Mouse (Mus musculus): Measurements from ENCODE around the gene Wipi1. TPM values are rescaled to one million over a fixed set of nuclear protein-coding genes. Genes with fewer than 3 reads are reported as not detected.

The Wipi1 gene
- polyA plus RNA-seq, 1 experiment from 2014 or later = 64.6 TPM

- Histone ChIP-seq H3K4me3 (no peak overlapping the region), H3K36me3 (peaks cover 12% of the 10 kb centered on the region), H3K9me3 (no peaks in the 10 kb centered on the region), H3K27me3 (no peaks in the 10 kb centered on the region), H3K4me2 (no peak overlapping the region), H3K9ac (no peak overlapping the region), H3K4me1 (no peaks in the 10 kb centered on the region), H3K27ac (no peak overlapping the region)
- ATAC-seq (ENCODE audit: insufficient number of reproducible peaks, low FRiP score, low TSS enrichment, low read depth) = no peak
- WGBS = 75% methylated on average over 12 of the region's 12 CpGs
Measured at GRCm38 (mm10) chr11:109569007-109569618, 42.7 kb downstream of the Wipi1 start.

GRCm38 (mm10) chr11:109564466-109565214 lies 47.1 kb downstream of the Wipi1 start:
- Histone ChIP-seq H3K36me3 (no peaks in the 10 kb centered on the region), H3K27ac (peak overlapping the region; percentile 18; the same call in 1 of the 2 replicates), H3K4me2 (no peak overlapping the region; the same call in 1 of the 2 replicates), H3K9me3 (no peaks in the 10 kb centered on the region), H3K4me3 (no peak overlapping the region), H3K9ac (no peak overlapping the region), H3K27me3 (no peaks in the 10 kb centered on the region), H3K4me1 (peaks cover 21% of the 10 kb centered on the region)
- WGBS = 53% methylated on average over 15 of the region's 15 CpGs
- ATAC-seq (ENCODE audit: insufficient number of reproducible peaks, low FRiP score, low TSS enrichment, low read depth) = no peak; the same call in 1 of the 2 replicates

- H3K4me2 ChIP-seq = no peak overlapping the region
- no peak overlapping the region for H3K27ac ChIP-seq
- no peak for ATAC-seq (ENCODE audit: insufficient number of reproducible peaks, low FRiP score, low TSS enrichment, low read depth)
- 82% methylated on average over 4 of the region's 4 CpGs for WGBS
- H3K27me3 ChIP-seq = no peaks in the 10 kb centered on the region
- no peaks in the 10 kb centered on the region for H3K36me3 ChIP-seq
- no peak overlapping the region for H3K9ac ChIP-seq
- peaks cover 21% of the 10 kb centered on the region for H3K4me1 ChIP-seq
- no peak overlapping the region for H3K4me3 ChIP-seq
- H3K9me3 ChIP-seq = no peaks in the 10 kb centered on the region
Measured at GRCm38 (mm10) chr11:109563708-109564107, 48.1 kb downstream of the Wipi1 start.

- no peaks in the 10 kb centered on the region for H3K36me3 ChIP-seq
- no peak overlapping the region for H3K4me2 ChIP-seq
- peak; percentile 42; the same call in 1 of the 2 replicates for ATAC-seq (ENCODE audit: insufficient number of reproducible peaks, low FRiP score, low TSS enrichment, low read depth)
- WGBS = 20% methylated on average over 3 of the region's 3 CpGs
- H3K27me3 ChIP-seq = no peaks in the 10 kb centered on the region
- no peak overlapping the region for H3K9ac ChIP-seq
- H3K4me3 ChIP-seq = no peak overlapping the region
- H3K9me3 ChIP-seq = no peaks in the 10 kb centered on the region
- H3K4me1 ChIP-seq = peaks cover 21% of the 10 kb centered on the region
- peak overlapping the region; percentile 28; the same call in 1 of the 2 replicates for H3K27ac ChIP-seq
Measured at GRCm38 (mm10) chr11:109561445-109561844, 50.3 kb downstream of the Wipi1 start.

- WGBS = 22% methylated on average over 9 of the region's 9 CpGs
Measured at GRCm38 (mm10) chr11:109560793-109561257, 50.9 kb downstream of the Wipi1 start.

GRCm38 (mm10) chr11:109559241-109559640 lies 52.5 kb downstream of the Wipi1 start:
- no peak overlapping the region for H3K27ac ChIP-seq
- no peak overlapping the region for H3K4me3 ChIP-seq
- H3K9me3 ChIP-seq = no peaks in the 10 kb centered on the region
- 78% methylated on average over 12 of the region's 12 CpGs for WGBS
- no peaks in the 10 kb centered on the region for H3K36me3 ChIP-seq
- no peak overlapping the region for H3K9ac ChIP-seq
- H3K4me1 ChIP-seq = peaks cover 21% of the 10 kb centered on the region
- no peak overlapping the region for H3K4me2 ChIP-seq
- no peak for ATAC-seq (ENCODE audit: insufficient number of reproducible peaks, low FRiP score, low TSS enrichment, low read depth)
- H3K27me3 ChIP-seq = no peaks in the 10 kb centered on the region

More at GRCm38 (mm10) chr11:109560793-109561257, 50.9 kb downstream of the Wipi1 start:
- Histone ChIP-seq H3K27me3 (no peaks in the 10 kb centered on the region), H3K9ac (no peak overlapping the region), H3K4me1 (peaks cover 21% of the 10 kb centered on the region), H3K27ac (peak overlapping the region; percentile 28; the same call in 1 of the 2 replicates), H3K4me2 (no peak overlapping the region), H3K9me3 (no peaks in the 10 kb centered on the region), H3K4me3 (no peak overlapping the region), H3K36me3 (no peaks in the 10 kb centered on the region)
- ATAC-seq (ENCODE audit: insufficient number of reproducible peaks, low FRiP score, low TSS enrichment, low read depth) = no peak

- Histone ChIP-seq H3K4me1 (peaks cover 19% of the 10 kb centered on the region), H3K4me3 (no peak overlapping the region), H3K36me3 (no peaks in the 10 kb centered on the region), H3K27me3 (no peaks in the 10 kb centered on the region), H3K4me2 (no peak overlapping the region), H3K9me3 (no peaks in the 10 kb centered on the region), H3K27ac (no peak overlapping the region), H3K9ac (no peak overlapping the region)
- WGBS = 82% methylated on average over 11 of the region's 11 CpGs
- ATAC-seq (ENCODE audit: insufficient number of reproducible peaks, low FRiP score, low TSS enrichment, low read depth) = no peak
Measured at GRCm38 (mm10) chr11:109557419-109557818, 54.3 kb downstream of the Wipi1 start.

- ATAC-seq (ENCODE audit: insufficient number of reproducible peaks, low FRiP score, low TSS enrichment, low read depth) = no peak
- H3K27ac ChIP-seq = no peak overlapping the region
- WGBS = 86% methylated on average over 6 of the region's 6 CpGs
Measured at GRCm38 (mm10) chr11:109556130-109556529, 55.6 kb downstream of the Wipi1 start.

GRCm38 (mm10) chr11:109554443-109554842 lies 57.3 kb downstream of the Wipi1 start:
- 49% methylated on average over 3 of the region's 3 CpGs for WGBS
- Histone ChIP-seq H3K4me1 (no peaks in the 10 kb centered on the region), H3K9me3 (no peaks in the 10 kb centered on the region), H3K27me3 (no peaks in the 10 kb centered on the region), H3K27ac (peak overlapping the region; percentile 38; the same call in 1 of the 2 replicates), H3K4me2 (no peak overlapping the region), H3K9ac (no peak overlapping the region), H3K36me3 (no peaks in the 10 kb centered on the region), H3K4me3 (no peak overlapping the region)
- ATAC-seq (ENCODE audit: insufficient number of reproducible peaks, low FRiP score, low TSS enrichment, low read depth) = no peak

More at GRCm38 (mm10) chr11:109556130-109556529, 55.6 kb downstream of the Wipi1 start:
- peaks cover 6% of the 10 kb centered on the region; the same call in 1 of the 2 replicates for H3K4me1 ChIP-seq
- no peaks in the 10 kb centered on the region for H3K9me3 ChIP-seq
- no peak overlapping the region for H3K4me2 ChIP-seq
- H3K4me3 ChIP-seq = no peak overlapping the region
- no peaks in the 10 kb centered on the region for H3K36me3 ChIP-seq
- no peak overlapping the region for H3K9ac ChIP-seq
- no peaks in the 10 kb centered on the region for H3K27me3 ChIP-seq

GRCm38 (mm10) chr11:109553921-109554320 lies 57.8 kb downstream of the Wipi1 start:
- ATAC-seq (ENCODE audit: insufficient number of reproducible peaks, low FRiP score, low TSS enrichment, low read depth) = no peak
- Histone ChIP-seq H3K4me3 (no peak overlapping the region), H3K9me3 (no peaks in the 10 kb centered on the region), H3K36me3 (no peaks in the 10 kb centered on the region), H3K27me3 (no peaks in the 10 kb centered on the region), H3K4me1 (no peaks in the 10 kb centered on the region), H3K9ac (no peak overlapping the region), H3K4me2 (no peak overlapping the region), H3K27ac (peak overlapping the region; percentile 38; the same call in 1 of the 2 replicates)
- 74% methylated on average over 4 of the region's 4 CpGs for WGBS

GRCm38 (mm10) chr11:109549599-109550290 lies 62.0 kb downstream of the Wipi1 start:
- peaks cover 12% of the 10 kb centered on the region; the same call in 1 of the 2 replicates for H3K4me1 ChIP-seq
- no peaks in the 10 kb centered on the region for H3K9me3 ChIP-seq
- no peaks in the 10 kb centered on the region for H3K36me3 ChIP-seq
- no peak overlapping the region for H3K4me2 ChIP-seq
- 69% methylated on average over 5 of the region's 5 CpGs for WGBS
- no peak overlapping the region for H3K27ac ChIP-seq
- no peak overlapping the region for H3K4me3 ChIP-seq
- no peak overlapping the region for H3K9ac ChIP-seq
- no peak for ATAC-seq (ENCODE audit: insufficient number of reproducible peaks, low FRiP score, low TSS enrichment, low read depth)
- H3K27me3 ChIP-seq = no peaks in the 10 kb centered on the region
